Mouse (Mus musculus) CD4-positive naive resting alpha-beta T cell, adult 76 days (primary cell): ENCODE results near the gene Gm15517. TPM values are rescaled to one million over a fixed set of nuclear protein-coding genes. Genes with fewer than 3 reads are reported as not detected.

ENCODE experiments used
- total RNA-seq: library from RNA; stranded (reverse); gene quantifications from one replicate; pipeline ENCODE4 v1.2.4, GENCODE M21; 2023

Gm15517 gene
- total RNA-seq: not detected

GRCm38 (mm10) chr7:44261147-44261546 is at the start of gene Gm15517:
Gene Gm15517 (plus strand): TSS chr7:44261447.

GRCm38 (mm10) chr7:44215645-44216044 is 45.6 kb upstream of the Gm15517 start, which contains the start of gene Klk1b5:
Gene Klk1b5 (plus strand): TSS chr7:44215945.

GRCm38 (mm10) chr7:44225076-44225475 is 36.2 kb upstream of the Gm15517 start, which contains the start of gene Klk1:
Gene Klk1 (plus strand): TSS chr7:44225360.

GRCm38 (mm10) chr7:44235909-44236308 is 25.3 kb upstream of the Gm15517 start, which contains the start of gene Gm36864:
Gene Gm36864 (plus strand): TSS chr7:44236177.

GRCm38 (mm10) chr7:44246055-44246983 is 14.9 kb upstream of the Gm15517 start, which contains the start of the genes 1700028J19Rik and 2410002F23Rik:
Gene 1700028J19Rik (minus strand): TSS chr7:44246695.
Gene 2410002F23Rik (plus strand): TSS chr7:44246722.

GRCm38 (mm10) chr7:44257278-44257677 is 4.0 kb upstream of the Gm15517 start, which contains the start of gene Acp4:
Gene Acp4 (minus strand): TSS chr7:44257378.

GRCm38 (mm10) chr7:44306516-44307240 is 45.4 kb downstream of the Gm15517 start, which contains the start of gene Clec11a:
Gene Clec11a (minus strand): TSS chr7:44306902.

GRCm38 (mm10) chr7:44309475-44310284 is 48.4 kb downstream of the Gm15517 start, which contains the start of gene Shank1:
Gene Shank1 (plus strand): TSS chr7:44310253.

Other genes with a start within 250 kb of the Gm15517 start
- not detected for gene Klk1b26, start 249.3 kb upstream of the Gm15517 start, total RNA-seq
- not detected for gene Klk1b27, start 209.2 kb upstream of the Gm15517 start, total RNA-seq
- not detected for gene Klk1b21, start 159.1 kb upstream of the Gm15517 start, total RNA-seq
- gene Klk1b22, start 148.8 kb upstream of the Gm15517 start, total RNA-seq: not detected
- not detected for gene Klk1b16, start 124.7 kb upstream of the Gm15517 start, total RNA-seq
- gene Klk1b24, start 73.2 kb upstream of the Gm15517 start, total RNA-seq: not detected
- gene Klk1b3, start 63.3 kb upstream of the Gm15517 start, total RNA-seq: not detected
- not detected for gene Klk1b4, start 54.0 kb upstream of the Gm15517 start, total RNA-seq
- not detected for gene Klk1b5, start 45.5 kb upstream of the Gm15517 start, total RNA-seq
- gene Klk1, start 36.1 kb upstream of the Gm15517 start, total RNA-seq: 0.82 TPM
- gene Gm36864, start 25.3 kb upstream of the Gm15517 start, total RNA-seq: not detected
- gene 1700028J19Rik, start 14.8 kb upstream of the Gm15517 start, total RNA-seq: 3.3 TPM
- gene 2410002F23Rik, start 14.7 kb upstream of the Gm15517 start, total RNA-seq: 214 TPM
- not detected for gene Acp4, start 4.1 kb upstream of the Gm15517 start, total RNA-seq
- 0.67 TPM for gene Clec11a, start 45.5 kb downstream of the Gm15517 start, total RNA-seq
- gene Shank1, start 48.8 kb downstream of the Gm15517 start, total RNA-seq: 3.0 TPM
- not detected for gene Syt3, start 122.7 kb downstream of the Gm15517 start, total RNA-seq
- gene 1700008O03Rik, start 124.4 kb downstream of the Gm15517 start, total RNA-seq: not detected
- not detected for gene Lrrc4b, start 167.6 kb downstream of the Gm15517 start, total RNA-seq
- not detected for gene Aspdh, start 203.9 kb downstream of the Gm15517 start, total RNA-seq
- 47.6 TPM for gene Josd2, start 206.5 kb downstream of the Gm15517 start, total RNA-seq
- 80.4 TPM for gene Emc10, start 235.1 kb downstream of the Gm15517 start, total RNA-seq
- 6.6 TPM for gene Fam71e1, start 235.1 kb downstream of the Gm15517 start, total RNA-seq